Mouse (Mus musculus) 3134 (cell line): Measurements from ENCODE around the gene Cacna1c.

Source experiments
- DNase-seq: peaks from one replicate; pipeline ENCODE4 v3.0.0-alpha.2; 2011; ENCODE audit warnings: low spot score; ENCODE audit not compliant: insufficient read length; ENCODE audit errors: extremely low read depth

Cacna1c gene

GRCm38 (mm10) chr6:118832616-118833015, 363.6 kb downstream of the Cacna1c start:
- DNase-seq, result no peak

- no peak for DNase-seq
Measured at GRCm38 (mm10) chr6:118830851-118831250, 365.4 kb downstream of the Cacna1c start.

GRCm38 (mm10) chr6:118828187-118828586, 368.0 kb downstream of the Cacna1c start:
- DNase-seq, result no peak

GRCm38 (mm10) chr6:118827560-118827959, 368.7 kb downstream of the Cacna1c start:
- no peak for DNase-seq

- DNase-seq, result no peak
Measured at GRCm38 (mm10) chr6:118825400-118825871, 370.8 kb downstream of the Cacna1c start.

- no peak for DNase-seq
Measured at GRCm38 (mm10) chr6:118821536-118821935, 374.7 kb downstream of the Cacna1c start.

- DNase-seq, result no peak
Measured at GRCm38 (mm10) chr6:118819657-118820056, 376.6 kb downstream of the Cacna1c start.

- no peak for DNase-seq
Measured at GRCm38 (mm10) chr6:118817928-118818503, 378.2 kb downstream of the Cacna1c start.

- DNase-seq, result no peak
Measured at GRCm38 (mm10) chr6:118816253-118816652, 380.0 kb downstream of the Cacna1c start.

GRCm38 (mm10) chr6:118812556-118812955, 383.7 kb downstream of the Cacna1c start:
- no peak for DNase-seq

- no peak for DNase-seq
Measured at GRCm38 (mm10) chr6:118812007-118812406, 384.2 kb downstream of the Cacna1c start.

GRCm38 (mm10) chr6:118810834-118811233, 385.4 kb downstream of the Cacna1c start:
- DNase-seq, result no peak

GRCm38 (mm10) chr6:118805139-118805538, 391.1 kb downstream of the Cacna1c start:
- DNase-seq, result no peak

- no peak for DNase-seq
Measured at GRCm38 (mm10) chr6:118802286-118802685, 393.9 kb downstream of the Cacna1c start.

GRCm38 (mm10) chr6:118796393-118796792, 399.8 kb downstream of the Cacna1c start:
- no peak for DNase-seq

- no peak for DNase-seq
Measured at GRCm38 (mm10) chr6:118795716-118796115, 400.5 kb downstream of the Cacna1c start.

- peak; percentile 27 for DNase-seq
Measured at GRCm38 (mm10) chr6:118791921-118792368, 404.3 kb downstream of the Cacna1c start.

- DNase-seq, result no peak
Measured at GRCm38 (mm10) chr6:118787933-118788332, 408.3 kb downstream of the Cacna1c start.

- DNase-seq, result no peak
Measured at GRCm38 (mm10) chr6:118780280-118780679, 415.9 kb downstream of the Cacna1c start.

GRCm38 (mm10) chr6:118779201-118779600, 417.0 kb downstream of the Cacna1c start:
- DNase-seq, result no peak

GRCm38 (mm10) chr6:118777457-118777856, 418.8 kb downstream of the Cacna1c start:
- no peak for DNase-seq

GRCm38 (mm10) chr6:118776459-118776858, 419.8 kb downstream of the Cacna1c start:
- no peak for DNase-seq

- no peak for DNase-seq
Measured at GRCm38 (mm10) chr6:118772581-118772980, 423.6 kb downstream of the Cacna1c start.
